Mouse (Mus musculus): ENCODE measurements around the gene Tmem176a. TPM values are rescaled to one million over a fixed set of nuclear protein-coding genes. Genes with fewer than 3 reads are reported as not detected.

The Tmem176a gene
- polyA plus RNA-seq, 1 experiment from 2014 or later = 23.8 TPM

GRCm38 (mm10) chr6:48894938-48895818, 54.5 kb downstream of the Tmem176a start:
- Histone ChIP-seq H3K4me1 (ENCODE audit: control insufficient read depth, insufficient read depth, low read length) (no peaks in the 10 kb centered on the region), H3K4me2 (ENCODE audit: low read length) (no peak overlapping the region), H3K36me3 (ENCODE audit: control insufficient read depth, insufficient read depth, low read length) (no peaks in the 10 kb centered on the region), H3K4me3 (ENCODE audit: low read depth, low read length) (no peak overlapping the region), H3K9ac (ENCODE audit: low read length) (no peak overlapping the region), H3K9me3 (replicated peaks; ENCODE audit: control insufficient read depth, low read length) (no peaks in the 10 kb centered on the region), H3K27me3 (replicated peaks; ENCODE audit: control insufficient read depth, insufficient read depth, low read length) (no peaks in the 10 kb centered on the region), H3K27ac (ENCODE audit: low read depth, low read length) (no peak overlapping the region)
- DNase-seq (ENCODE audit: low spot score) (no peak), ATAC-seq (no peak)
- WGBS = 84% methylated on average over 8 of the region's 8 CpGs

GRCm38 (mm10) chr6:48895941-48896340, 55.2 kb downstream of the Tmem176a start:
- no peaks in the 10 kb centered on the region for H3K9me3 ChIP-seq (replicated peaks; ENCODE audit: control insufficient read depth, low read length)
- H3K36me3 ChIP-seq (ENCODE audit: control insufficient read depth, insufficient read depth, low read length) = no peaks in the 10 kb centered on the region
- no peak for ATAC-seq
- no peak overlapping the region for H3K9ac ChIP-seq (ENCODE audit: low read length)
- no peak overlapping the region for H3K4me3 ChIP-seq (ENCODE audit: low read depth, low read length)
- H3K4me2 ChIP-seq (ENCODE audit: low read length) = no peak overlapping the region
- no peak overlapping the region for H3K27ac ChIP-seq (ENCODE audit: low read depth, low read length)
- 77% methylated on average over 5 of the region's 5 CpGs for WGBS
- H3K4me1 ChIP-seq (ENCODE audit: control insufficient read depth, insufficient read depth, low read length) = no peaks in the 10 kb centered on the region
- DNase-seq (ENCODE audit: low spot score) = no peak
- H3K27me3 ChIP-seq (replicated peaks; ENCODE audit: control insufficient read depth, insufficient read depth, low read length) = no peaks in the 10 kb centered on the region

Other genes starting within 250 kb of the Tmem176a start
- gene Repin1, start 247.0 kb upstream of the Tmem176a start, polyA plus RNA-seq (2014; fragmentation: Nextera tagmentation; extraction: Ambion mirVana) = 27.3 and 34.3 TPM in 2 replicates
- gene Gm44965, start 247.0 kb upstream of the Tmem176a start, polyA plus RNA-seq (2014; fragmentation: Nextera tagmentation; extraction: Ambion mirVana) = not detected in 2 replicates
- gene Zfp775, start 238.9 kb upstream of the Tmem176a start, polyA plus RNA-seq (2014; fragmentation: Nextera tagmentation; extraction: Ambion mirVana) = 16.7 and 17.4 TPM in 2 replicates
- 8.2 and 9.7 TPM in 2 replicates for gene AI854703, start 214.2 kb upstream of the Tmem176a start, polyA plus RNA-seq (2014; fragmentation: Nextera tagmentation; extraction: Ambion mirVana)
- 0.15 and 0.17 TPM in 2 replicates for gene Gimap8, start 193.7 kb upstream of the Tmem176a start, polyA plus RNA-seq (2014; fragmentation: Nextera tagmentation; extraction: Ambion mirVana)
- gene Gimap9, start 164.8 kb upstream of the Tmem176a start, polyA plus RNA-seq (2014; fragmentation: Nextera tagmentation; extraction: Ambion mirVana) = 1.5 and 2.2 TPM in 2 replicates
- 1.2 and 1.9 TPM in 2 replicates for gene Gimap4, start 156.4 kb upstream of the Tmem176a start, polyA plus RNA-seq (2014; fragmentation: Nextera tagmentation; extraction: Ambion mirVana)
- 7.2 and 8.3 TPM in 2 replicates for gene Gimap6, start 132.7 kb upstream of the Tmem176a start, polyA plus RNA-seq (2014; fragmentation: Nextera tagmentation; extraction: Ambion mirVana)
- 0.84 TPM in 1 of 2 replicates, not detected in the other for gene Gm28053, start 122.3 kb upstream of the Tmem176a start, polyA plus RNA-seq (2014; fragmentation: Nextera tagmentation; extraction: Ambion mirVana)
- gene Gimap7, start 122.3 kb upstream of the Tmem176a start, polyA plus RNA-seq (2014; fragmentation: Nextera tagmentation; extraction: Ambion mirVana) = not detected in 2 replicates
- 4.1 and 4.5 TPM in 2 replicates for gene Gimap1, start 101.9 kb upstream of the Tmem176a start, polyA plus RNA-seq (2014; fragmentation: Nextera tagmentation; extraction: Ambion mirVana)
- gene Gimap5, start 94.7 kb upstream of the Tmem176a start, polyA plus RNA-seq (2014; fragmentation: Nextera tagmentation; extraction: Ambion mirVana) = 0.96 and 1.5 TPM in 2 replicates
- gene Gimap3, start 70.1 kb upstream of the Tmem176a start, polyA plus RNA-seq (2014; fragmentation: Nextera tagmentation; extraction: Ambion mirVana) = not detected in 2 replicates
- 108 and 131 TPM in 2 replicates for gene Tmem176b, start 577 bp downstream of the Tmem176a start, polyA plus RNA-seq (2014; fragmentation: Nextera tagmentation; extraction: Ambion mirVana)
- not detected in 2 replicates for gene Aoc1, start 32.0 kb downstream of the Tmem176a start, polyA plus RNA-seq (2014; fragmentation: Nextera tagmentation; extraction: Ambion mirVana)
- not detected in 2 replicates for gene 1600015I10Rik, start 89.0 kb downstream of the Tmem176a start, polyA plus RNA-seq (2014; fragmentation: Nextera tagmentation; extraction: Ambion mirVana)
- not detected in 2 replicates for gene Doxl2, start 134.0 kb downstream of the Tmem176a start, polyA plus RNA-seq (2014; fragmentation: Nextera tagmentation; extraction: Ambion mirVana)
- not detected in 2 replicates for gene Svs1, start 145.9 kb downstream of the Tmem176a start, polyA plus RNA-seq (2014; fragmentation: Nextera tagmentation; extraction: Ambion mirVana)
- 0.80 and 0.83 TPM in 2 replicates for gene Gpnmb, start 195.6 kb downstream of the Tmem176a start, polyA plus RNA-seq (2014; fragmentation: Nextera tagmentation; extraction: Ambion mirVana)
- 54.7 and 65.0 TPM in 2 replicates for gene Malsu1, start 232.9 kb downstream of the Tmem176a start, polyA plus RNA-seq (2014; fragmentation: Nextera tagmentation; extraction: Ambion mirVana)

All from forebrain, embryonic 14.5 days (tissue).